9 mouse cellular contexts compared by ENCODE assay signal in the genomic region with DNA sequence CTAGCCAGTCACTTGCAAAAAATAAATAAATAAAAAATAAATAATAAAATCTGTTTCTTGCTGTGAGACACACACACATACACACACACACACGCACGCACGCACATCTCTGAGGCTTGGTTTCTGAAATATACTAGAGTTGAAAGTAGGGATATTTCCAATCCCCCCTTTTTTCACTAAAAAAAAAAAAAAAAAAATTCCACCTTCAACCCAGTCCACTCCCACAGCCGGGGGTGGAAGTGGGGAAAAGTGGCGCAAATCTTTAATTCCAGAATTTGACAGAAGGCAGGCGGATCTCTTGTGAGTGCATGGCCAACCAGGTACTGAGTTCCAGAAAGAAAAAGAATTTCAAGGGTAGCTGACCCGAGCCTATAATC. TPM values are rescaled to one million over a fixed set of nuclear protein-coding genes. Genes with fewer than 3 reads are reported as not detected.
DNase-seq lines count a peak whose midpoint lies in the region; ATAC-seq lines count a peak whose summit lies in the region.
"Had no signal": no experiment of that assay in that cellular context is flagged by ENCODE, and none has a peak within 500 bp of the region (broad histone marks: within the 10 kb centered on the region; RNA-seq: fewer than 3 reads in every experiment).

No protein-coding gene starts in this region.

- peaks cover 20% of the 10 kb centered on the region for H3K27me3 ChIP-seq in heart, embryonic 13.5 days (replicated peaks)
- peaks cover 22% of the 10 kb centered on the region for H3K27me3 ChIP-seq in hindbrain, embryonic 15.5 days
- peaks cover 26% of the 10 kb centered on the region for H3K27me3 ChIP-seq in midbrain, embryonic 12.5 days

- no peaks in the 10 kb centered on the region for H3K36me3 ChIP-seq in heart, embryonic 13.5 days
- H3K36me3 ChIP-seq in hindbrain, embryonic 15.5 days, result no peaks in the 10 kb centered on the region
- no peaks in the 10 kb centered on the region for H3K36me3 ChIP-seq in midbrain, embryonic 12.5 days

- peak overlapping the region; percentile 81 for H3K4me3 ChIP-seq in heart, embryonic 13.5 days
- peak overlapping the region; percentile 64 for H3K4me3 ChIP-seq in hindbrain, embryonic 15.5 days
- H3K4me3 ChIP-seq in midbrain, embryonic 12.5 days, result peak overlapping the region; percentile 75

- peaks cover 10% of the 10 kb centered on the region for H3K4me1 ChIP-seq in heart, embryonic 13.5 days
- 0 out of 2 replicates have a peak, but pooled peaks cover 4% of the 10 kb centered on the region for H3K4me1 ChIP-seq in hindbrain, embryonic 15.5 days (replicated peaks)
- H3K4me1 ChIP-seq in midbrain, embryonic 12.5 days, result 0 out of 2 replicates have a peak, but pooled peaks cover 4% of the 10 kb centered on the region

- H3K27ac ChIP-seq in heart, embryonic 13.5 days (replicated peaks), result no peak overlapping the region
- peak overlapping the region; percentile 85 for H3K27ac ChIP-seq in hindbrain, embryonic 15.5 days (replicated peaks)
- no peak overlapping the region for H3K27ac ChIP-seq in midbrain, embryonic 12.5 days (replicated peaks)

- ATAC-seq in heart, embryonic 13.5 days (ENCODE audit: extremely low read depth, insufficient number of reproducible peaks, low FRiP score, low TSS enrichment), result no peak
- ATAC-seq in hindbrain, embryonic 15.5 days (ENCODE audit: low FRiP score, low read depth), result no peak
- ATAC-seq in midbrain, embryonic 12.5 days (ENCODE audit: low FRiP score, low read depth), result no peak
- no peak for ATAC-seq in granulocyte monocyte progenitor cell, adult 5-6 weeks (replicated peaks; ENCODE audit: poor library complexity, severe bottlenecking)

- 27% methylated on average over 7 of the region's 7 CpGs for WGBS in heart, embryonic 13.5 days
- 37% methylated on average over 7 of the region's 7 CpGs for WGBS in hindbrain, embryonic 15.5 days
- WGBS in midbrain, embryonic 12.5 days, result 35% methylated on average over 7 of the region's 7 CpGs

- DNase-seq in heart, postnatal 4 days, result no peak
- DNase-seq in R1 (ENCODE audit: low read depth, low spot score), result peak; percentile 36
- DNase-seq in natural killer cell, adult 2 months (ENCODE audit: low spot score in 2 of 2), result no peak
- DNase-seq in embryo, embryonic 9.5 days (ENCODE audit: extremely low spot score), result no peak

- H3K9ac ChIP-seq in heart, embryonic 13.5 days, result peak overlapping the region; percentile 94; the same call in 1 of the 2 replicates
- H3K9ac ChIP-seq in hindbrain, embryonic 15.5 days, result peak overlapping the region; percentile 81; the same call in 1 of the 2 replicates
- H3K9ac ChIP-seq in midbrain, embryonic 12.5 days (replicated peaks), result no peak overlapping the region

- no peaks in the 10 kb centered on the region for H3K9me3 ChIP-seq in heart, embryonic 13.5 days
- H3K9me3 ChIP-seq in hindbrain, embryonic 15.5 days, result no peaks in the 10 kb centered on the region
- no peaks in the 10 kb centered on the region for H3K9me3 ChIP-seq in midbrain, embryonic 12.5 days

- peak overlapping the region; percentile 82 for H3K4me2 ChIP-seq in heart, embryonic 13.5 days
- peak overlapping the region; percentile 82 for H3K4me2 ChIP-seq in hindbrain, embryonic 15.5 days
- H3K4me2 ChIP-seq in midbrain, embryonic 12.5 days (replicated peaks), result peak overlapping the region; percentile 74

RNA-seq across cellular contexts. Expression of a gene that starts 37.2 kb away (rescaled TPM):
- 0.68 and 0.78 TPM in 2 replicates for polyA plus RNA-seq in heart, embryonic 13.5 days (2015; fragmentation: Nextera tagmentation; extraction: Ambion mirVana)
- total RNA-seq in heart, postnatal 4 days (2021), result under 1 TPM in 1 of 2 experiments, not detected in 1; 0.50 TPM
- not detected in 2 replicates for polyA plus RNA-seq in hindbrain, embryonic 15.5 days (2015; fragmentation: Nextera tagmentation; extraction: Ambion mirVana)
- 0.26 TPM in 1 of 2 replicates, not detected in the other for polyA plus RNA-seq in midbrain, embryonic 12.5 days (2016; fragmentation: Nextera tagmentation; extraction: Ambion mirVana)
- total RNA-seq in granulocyte monocyte progenitor cell, adult 5-6 weeks (2014; fragmentation: Nextera tagmentation), result not detected in 2 replicates
- total RNA-seq in granulocyte monocyte progenitor cell, adult 5-6 weeks (2017), result not detected in 2 replicates
- polyA plus RNA-seq: inflammation-experienced regulatory T-cells, adult 6 months had no signal
